Mouse (Mus musculus) lung, adult 2 months (tissue): ENCODE measurements at regions not wholly inside any gene's neighbourhood (a gene's known extent, or its start where the extent isn't known, plus 50 kb on each side); places are given as distances from the start of the nearest gene placed in this dataset.

Experiments used
- CTCF ChIP-seq: fragments of 200-500 bp; IDR thresholded peaks from 2 replicates; pipeline ENCODE4 v1.5.1; 2011; ENCODE audit warnings: mild to moderate bottlenecking, low read length, control low read depth; ENCODE audit not compliant: insufficient read depth
- POLR2A ChIP-seq: fragments of 200-500 bp; IDR thresholded peaks from 2 replicates; pipeline ENCODE4 v1.6.1; 2011; ENCODE audit warnings: low read depth, mild to moderate bottlenecking, control low read depth, low read length, borderline replicate concordance; ENCODE audit errors: extremely low read depth

DNA sequence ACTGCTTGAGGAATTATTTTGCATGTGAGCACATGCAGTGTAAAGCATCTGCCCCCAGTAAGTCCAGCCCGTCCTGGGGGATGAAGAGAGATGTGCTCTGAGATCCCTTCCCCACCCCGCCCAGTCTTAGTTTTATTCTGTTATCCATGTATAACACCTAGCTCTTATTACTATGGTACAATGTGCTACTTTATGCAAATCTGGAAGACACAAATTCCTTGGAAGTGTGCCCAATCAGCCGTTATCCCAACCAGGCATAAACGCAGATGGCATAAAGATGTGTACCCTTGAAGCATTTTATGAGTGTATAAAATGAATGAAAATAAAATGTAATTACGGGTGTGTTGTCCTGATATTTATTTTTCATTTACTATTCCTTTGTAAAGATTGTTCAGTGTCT, 194.8 kb downstream of the 1700009N14Rik start:
- TF ChIP-seq CTCF (no peak), POLR2A (no peak)
